Mouse (Mus musculus) monocyte, adult 2 months (primary cell): ENCODE measurements around the gene Nid1.
A peak's percentile ranks its signal among the peaks of the same experiment; 100 is the strongest.
"Not testable (repeated sequence)": the region's sequence is repeated elsewhere in the genome, so short reads cannot be mapped to it uniquely, and the experiment has no call there.

Experiments used
- DNase-seq, 2 experiments: peaks; one replicate each; pipeline ENCODE4 v3.0.0; 2022; ENCODE audit warnings: low spot score in 2 of 2, low read depth in 1 of 2

The Nid1 gene

GRCm38 (mm10) chr13:13537272-13538015, 100.1 kb downstream of the Nid1 start:
- no peak for DNase-seq

GRCm38 (mm10) chr13:13538585-13539300, 101.4 kb downstream of the Nid1 start:
- DNase-seq, result peak; percentile 27 to 54

DNA sequence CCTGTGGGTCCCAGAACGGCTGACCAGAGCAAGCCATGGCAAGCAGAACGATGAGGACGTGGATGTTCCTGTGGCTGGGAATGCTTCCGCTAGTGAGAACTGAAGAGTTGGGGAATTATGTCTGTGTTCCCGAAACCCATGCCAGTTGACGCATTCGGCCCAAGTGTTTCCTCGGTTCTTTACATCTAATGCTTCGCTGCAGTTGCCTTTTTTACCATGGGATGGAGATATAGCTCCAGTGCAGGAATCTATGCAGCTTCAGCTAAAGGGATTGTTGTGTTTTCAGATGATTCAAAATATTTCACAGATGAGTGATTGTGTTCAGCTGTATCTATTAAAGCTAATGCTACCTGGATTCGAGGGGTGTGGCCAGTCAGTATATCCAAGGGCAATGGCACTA, 105.7 kb downstream of the Nid1 start:
- not testable (repeated sequence) for DNase-seq

- DNase-seq, result no peak
Measured at GRCm38 (mm10) chr13:13546792-13547191, 109.4 kb downstream of the Nid1 start.

DNA sequence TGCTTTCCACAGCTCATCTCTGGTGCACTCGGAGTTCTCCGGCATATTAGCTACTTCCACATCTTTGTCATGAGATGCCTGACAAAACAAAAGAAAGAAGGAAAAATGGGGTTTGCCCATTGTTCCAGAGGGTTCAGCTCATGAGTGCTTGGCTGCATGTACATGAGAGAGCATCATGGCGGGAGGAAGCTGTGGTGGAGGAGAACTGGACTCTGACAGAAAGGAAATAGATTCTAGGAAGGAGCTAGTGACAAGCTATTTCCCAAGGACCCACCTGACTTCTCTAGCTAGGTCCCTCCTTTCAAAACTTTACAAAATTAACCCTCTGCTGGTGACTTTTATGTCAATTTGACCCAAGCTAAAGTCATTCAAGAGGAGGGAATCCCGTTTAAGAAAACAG, 110.5 kb downstream of the Nid1 start:
- no peak for DNase-seq

GRCm38 (mm10) chr13:13548431-13549190, 111.3 kb downstream of the Nid1 start:
- DNase-seq, result no peak

- DNase-seq, result no peak
Measured at GRCm38 (mm10) chr13:13549687-13550660, 112.6 kb downstream of the Nid1 start.

- DNase-seq, result no peak
Measured at GRCm38 (mm10) chr13:13552020-13552419, 114.7 kb downstream of the Nid1 start.

DNA sequence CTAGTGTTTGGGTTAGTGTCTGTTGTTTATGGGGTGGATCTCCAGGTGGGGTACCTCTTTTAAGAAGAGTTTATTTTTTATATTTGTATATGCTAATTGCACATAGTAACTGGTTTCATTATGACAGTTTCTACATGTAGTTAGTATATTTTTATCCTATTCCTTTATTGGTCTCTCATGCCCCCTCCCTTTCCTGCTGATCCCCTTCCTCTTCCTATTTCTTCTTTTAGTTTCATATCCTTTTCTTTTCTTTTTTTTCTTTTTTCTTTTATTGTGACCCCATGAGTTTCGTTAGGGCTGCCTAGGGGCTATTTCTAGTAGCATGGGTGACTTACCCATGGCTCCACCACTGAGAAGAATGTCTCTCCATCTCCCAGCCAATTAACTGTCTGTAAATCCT, 116.3 kb downstream of the Nid1 start:
- DNase-seq, result no peak

- no peak for DNase-seq
Measured at GRCm38 (mm10) chr13:13555196-13555595, 117.8 kb downstream of the Nid1 start.

- DNase-seq, result peak; percentile 53 to 60
Measured at GRCm38 (mm10) chr13:13557001-13557743, 119.8 kb downstream of the Nid1 start.

- no peak for DNase-seq
Measured at GRCm38 (mm10) chr13:13558251-13558650, 120.9 kb downstream of the Nid1 start.

GRCm38 (mm10) chr13:13558900-13559299, 121.5 kb downstream of the Nid1 start:
- DNase-seq, result peak; percentile 32 to 33
